Mouse (Mus musculus): Measurements from ENCODE around the gene Col4a3.

Col4a3 gene

DNA sequence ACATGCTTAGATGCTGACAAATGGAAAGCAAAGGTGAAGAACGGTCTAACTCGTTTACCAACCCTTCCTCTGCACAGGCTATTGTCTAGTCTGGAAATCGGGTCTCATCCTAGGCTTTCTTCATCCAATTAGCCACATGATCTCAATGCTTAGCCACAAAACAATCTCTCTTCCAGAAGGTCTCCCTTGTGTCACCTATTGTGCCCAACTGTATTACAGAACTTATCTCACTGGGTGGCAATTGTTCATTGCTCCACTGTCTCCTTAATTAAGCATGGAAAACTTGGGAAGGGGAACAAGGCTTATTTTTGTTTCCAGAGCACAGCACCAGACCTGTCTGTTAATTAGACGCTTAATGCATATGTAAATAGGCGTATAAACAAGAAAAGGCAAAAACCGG, 101.2 kb downstream of the Col4a3 start:
- no peak for DNase-seq

DNA sequence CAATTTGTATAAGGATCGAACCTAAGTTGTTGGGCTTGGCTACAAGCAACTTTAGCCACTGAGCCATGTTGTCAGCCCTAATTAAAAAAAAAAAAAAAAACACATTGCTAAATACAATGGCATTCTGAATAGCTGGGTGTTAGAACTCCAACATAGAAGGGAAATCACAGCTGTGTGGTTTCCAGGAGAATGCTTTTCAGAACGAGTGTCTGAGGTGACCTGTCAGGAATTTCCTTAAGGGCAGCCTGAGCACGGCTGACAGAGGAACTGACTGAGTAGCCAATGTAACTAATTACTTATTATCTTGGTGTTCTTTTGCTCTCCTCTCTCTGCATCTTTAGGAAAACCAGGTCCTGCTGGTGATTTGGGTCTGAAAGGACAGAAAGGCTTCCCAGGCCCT, 109.2 kb downstream of the Col4a3 start:
- DNase-seq = no peak

DNA sequence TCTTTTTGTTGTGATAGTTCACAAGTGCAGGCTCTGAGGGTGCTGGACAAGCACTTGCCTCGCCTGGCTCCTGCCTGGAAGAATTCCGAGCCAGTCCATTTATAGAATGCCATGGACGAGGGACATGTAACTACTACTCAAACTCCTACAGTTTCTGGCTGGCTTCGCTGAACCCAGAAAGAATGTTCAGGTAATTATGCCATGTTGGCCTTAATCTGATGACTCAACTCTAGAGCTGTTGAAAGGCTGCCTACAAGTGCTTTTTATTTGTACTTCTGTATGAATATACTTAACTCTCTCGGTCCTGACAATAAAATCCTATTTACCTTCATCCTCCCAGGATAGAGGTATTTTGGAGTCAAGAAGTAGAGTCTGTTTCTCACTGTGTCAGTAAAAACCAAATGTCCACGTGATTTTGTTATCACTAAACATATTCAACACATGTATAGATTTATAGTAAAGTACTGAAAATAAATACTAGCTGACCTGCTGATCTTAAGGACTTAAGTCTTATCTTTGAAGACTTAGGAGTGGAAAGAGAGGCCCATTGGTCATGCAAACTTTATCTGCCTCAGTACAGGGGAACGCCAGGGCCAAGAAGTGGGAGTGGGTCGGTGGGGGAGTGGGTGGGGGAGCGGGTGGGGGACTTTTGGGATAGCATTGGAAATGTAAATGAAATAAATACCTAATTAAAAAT, 131.2 kb downstream of the Col4a3 start:
- no peak for DNase-seq

DNA sequence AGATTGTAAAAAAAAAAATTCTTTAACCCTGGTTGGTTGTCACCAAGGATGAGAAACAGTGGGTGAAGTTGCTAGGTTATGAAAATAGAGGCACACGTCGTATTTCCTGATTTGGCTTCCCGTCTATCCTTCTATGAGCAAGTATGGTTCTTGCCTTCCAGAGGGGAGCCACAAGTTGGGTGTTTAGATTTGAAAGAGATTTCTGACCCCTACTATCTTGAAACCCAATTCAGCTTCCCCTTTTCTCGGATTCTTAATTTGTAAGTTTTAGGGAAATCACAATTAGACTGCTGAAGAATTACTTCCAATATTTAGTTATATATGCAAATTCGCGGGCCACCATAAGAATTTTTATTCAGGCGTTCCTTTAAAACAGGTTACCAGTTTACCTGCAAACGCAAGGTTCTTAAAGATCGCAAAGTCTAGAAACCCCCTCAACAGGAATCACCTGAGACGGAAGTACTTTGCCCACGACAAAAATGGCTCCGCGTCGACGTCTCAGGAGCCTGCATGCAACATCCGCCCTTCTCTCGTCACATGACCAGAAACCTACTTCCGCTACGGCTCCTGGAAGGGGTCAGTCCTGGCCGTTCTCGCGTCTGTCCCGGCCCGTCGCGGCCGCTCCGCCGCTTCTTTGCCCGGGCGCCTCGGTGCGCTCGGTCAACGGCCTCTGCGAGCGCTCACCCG, 137.8 kb downstream of the Col4a3 start, which contains the start of gene Mff:
TSS of gene Mff (plus strand) at position 552 of the 687 bp plus-strand sequence.
- peak; percentile 91 for DNase-seq

DNA sequence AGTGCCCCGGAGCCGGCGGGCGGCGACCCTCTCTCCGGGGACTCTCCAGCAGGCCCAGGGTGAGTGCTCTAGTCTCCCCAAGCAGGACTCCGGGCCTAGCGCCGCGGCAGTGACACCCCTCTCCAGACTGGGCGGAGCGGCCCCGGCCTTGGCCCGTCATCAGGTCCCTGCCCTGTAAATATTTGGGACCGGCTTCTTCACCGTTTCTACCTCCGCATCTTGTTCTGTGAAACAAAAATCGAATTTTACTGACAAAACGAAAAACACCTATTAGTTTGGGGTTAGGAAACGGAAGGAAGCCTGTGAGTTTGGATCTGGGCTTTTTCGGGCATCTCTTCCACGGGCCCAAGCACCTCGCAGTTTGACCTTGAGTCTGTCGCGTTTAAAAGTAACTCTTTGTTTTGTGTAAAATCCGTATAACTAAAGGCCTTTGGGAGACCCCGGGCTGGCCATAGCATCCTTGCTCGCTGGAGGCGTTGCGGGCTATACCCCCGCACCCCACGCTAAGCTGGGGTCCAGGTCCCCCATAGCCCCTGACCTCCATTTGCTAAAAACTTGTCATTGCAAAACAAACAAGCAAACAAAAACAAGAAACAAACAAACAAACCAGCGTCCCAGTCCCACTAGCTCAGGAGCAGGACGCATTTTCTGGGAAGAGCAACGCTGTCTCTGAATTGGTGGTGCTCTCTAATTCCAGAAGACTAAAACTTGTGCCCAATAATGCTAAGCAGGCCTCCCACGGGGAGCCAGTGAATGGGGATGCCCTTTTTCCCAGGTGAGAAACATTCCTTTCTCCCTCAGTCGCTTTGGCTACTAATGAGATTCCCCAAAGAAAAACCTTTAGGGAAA, 138.5 kb downstream of the Col4a3 start:
- DNase-seq = peak; percentile 9

DNA sequence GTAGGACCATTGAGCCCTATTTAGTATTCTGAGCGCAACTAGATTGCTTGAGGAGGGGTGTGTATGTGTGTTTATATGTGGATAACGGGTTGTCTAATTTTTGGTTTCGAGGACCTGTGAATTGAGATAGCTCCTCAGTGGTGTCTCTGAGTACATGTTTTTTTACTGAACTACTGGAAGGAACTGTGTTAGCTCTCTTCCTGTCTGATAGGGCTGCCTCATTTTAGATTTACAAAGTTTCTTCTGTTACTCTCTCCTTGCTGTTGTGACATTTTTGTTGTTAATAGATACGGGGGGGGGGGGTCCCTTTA, 139.1 kb downstream of the Col4a3 start:
- no peak for DNase-seq

DNA sequence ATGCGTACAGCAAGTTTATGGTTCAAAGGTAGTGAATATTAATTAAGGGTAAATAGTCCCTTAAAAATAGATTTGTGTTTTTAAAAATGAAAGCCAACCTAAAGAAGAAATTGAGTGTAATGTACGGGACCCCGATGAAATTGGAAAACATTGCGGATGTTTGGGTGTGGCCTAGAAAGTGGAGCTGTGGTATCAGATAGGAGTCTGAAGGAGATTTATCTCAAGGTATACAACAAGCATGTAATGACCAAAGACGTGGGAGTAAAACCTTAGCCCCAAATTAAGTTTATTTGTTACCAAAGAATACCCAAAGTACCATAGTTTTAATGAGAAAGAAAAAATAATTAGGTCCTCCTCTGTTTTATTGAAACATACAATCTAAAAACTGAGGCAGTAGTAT, 139.8 kb downstream of the Col4a3 start:
- no peak for DNase-seq

DNA sequence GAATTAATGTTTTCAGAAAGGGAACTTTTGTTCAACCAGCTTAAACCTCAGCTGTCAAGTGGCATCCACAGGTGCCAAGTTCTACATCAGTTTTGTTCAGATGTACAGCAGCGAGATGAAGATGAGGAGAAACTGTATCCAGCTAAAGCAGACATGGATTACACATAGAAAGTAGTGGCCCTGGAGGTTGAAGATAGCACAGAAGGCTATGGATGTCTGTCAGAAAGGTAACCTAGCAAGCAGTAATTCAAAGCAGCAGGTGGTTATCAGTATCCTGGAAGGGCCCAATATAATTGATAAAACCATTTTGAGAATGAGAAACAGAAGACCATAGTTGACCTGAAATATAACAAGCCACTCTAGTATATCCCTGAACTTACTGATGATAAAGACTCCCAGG, 146.6 kb downstream of the Col4a3 start:
- DNase-seq = no peak

DNA sequence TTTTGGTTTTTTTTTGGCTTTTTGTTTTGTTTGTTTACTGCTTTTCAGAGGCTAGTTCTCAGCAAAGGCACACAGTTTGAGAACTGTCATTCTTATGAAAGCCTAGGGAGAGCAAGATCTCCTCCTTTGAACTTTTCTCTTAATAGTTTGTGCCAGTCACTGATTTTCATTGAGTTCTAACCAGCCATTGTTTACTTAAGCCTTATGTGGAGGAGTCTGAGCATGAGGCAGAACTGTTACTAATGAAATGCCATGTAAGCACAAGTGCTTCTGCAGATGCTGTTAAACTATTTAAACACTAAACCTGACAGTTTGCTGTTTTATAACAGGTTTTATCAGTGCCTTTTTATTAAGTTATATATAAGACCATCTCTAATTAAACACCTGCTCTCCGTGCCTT, 151.3 kb downstream of the Col4a3 start:
- DNase-seq = no peak

DNA sequence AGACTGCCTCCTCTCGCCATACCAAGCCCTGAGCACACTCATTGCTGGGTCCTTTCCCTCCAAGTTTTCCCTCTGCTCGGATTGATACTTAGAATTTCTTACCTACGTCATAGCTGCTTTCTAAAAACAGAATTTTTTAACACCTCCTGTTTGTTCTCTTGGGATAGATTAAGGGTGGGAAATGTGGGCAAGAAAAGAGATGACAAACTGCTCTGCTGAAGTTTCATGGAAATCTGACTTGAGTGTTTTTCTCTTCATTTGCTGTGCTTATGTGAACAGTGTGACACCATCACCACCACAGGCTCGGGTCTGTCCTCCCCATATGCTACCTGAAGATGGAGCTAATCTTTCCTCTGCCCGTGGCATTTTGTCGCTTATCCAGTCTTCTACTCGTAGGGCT, 154.8 kb downstream of the Col4a3 start:
- no peak for DNase-seq

DNA sequence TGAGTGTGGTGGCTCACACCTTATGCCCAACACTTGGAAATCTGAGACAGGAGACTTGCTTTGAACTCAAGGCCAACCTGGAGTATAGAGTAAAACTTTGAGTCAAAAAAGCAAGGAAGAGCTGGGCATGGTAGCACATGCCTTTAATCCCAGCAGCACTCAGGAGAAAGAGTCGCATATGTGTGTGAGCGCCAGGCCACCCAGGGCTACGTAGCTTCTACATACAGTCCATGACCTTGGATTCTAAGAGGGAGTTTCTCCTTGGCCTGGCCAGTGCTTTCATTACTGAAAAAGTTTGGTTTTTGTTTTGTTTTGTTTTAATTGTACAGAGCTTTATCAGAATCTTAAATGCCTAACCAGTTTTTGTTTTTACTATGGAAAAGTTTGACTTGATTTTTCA, 157.2 kb downstream of the Col4a3 start:
- DNase-seq = no peak

DNA sequence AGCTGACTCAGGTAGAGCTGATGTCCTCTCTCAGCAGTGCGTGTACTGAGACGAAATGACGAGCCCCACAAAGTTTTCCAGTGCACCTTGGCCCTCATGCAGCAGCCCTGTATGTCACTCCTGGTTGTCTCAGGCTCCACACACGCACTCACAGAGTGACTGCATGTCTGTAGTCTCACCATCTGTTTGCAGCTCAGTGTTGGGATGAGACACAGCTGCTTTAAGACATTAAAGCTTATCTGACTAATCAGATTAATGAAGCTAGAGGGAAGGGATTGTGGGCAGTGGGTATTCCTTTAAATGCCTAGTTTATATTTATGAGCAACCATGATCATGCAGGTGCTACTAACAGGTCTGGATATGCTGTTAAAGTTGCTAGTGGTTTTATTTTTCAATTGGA, 159.7 kb downstream of the Col4a3 start:
- no peak for DNase-seq

DNA sequence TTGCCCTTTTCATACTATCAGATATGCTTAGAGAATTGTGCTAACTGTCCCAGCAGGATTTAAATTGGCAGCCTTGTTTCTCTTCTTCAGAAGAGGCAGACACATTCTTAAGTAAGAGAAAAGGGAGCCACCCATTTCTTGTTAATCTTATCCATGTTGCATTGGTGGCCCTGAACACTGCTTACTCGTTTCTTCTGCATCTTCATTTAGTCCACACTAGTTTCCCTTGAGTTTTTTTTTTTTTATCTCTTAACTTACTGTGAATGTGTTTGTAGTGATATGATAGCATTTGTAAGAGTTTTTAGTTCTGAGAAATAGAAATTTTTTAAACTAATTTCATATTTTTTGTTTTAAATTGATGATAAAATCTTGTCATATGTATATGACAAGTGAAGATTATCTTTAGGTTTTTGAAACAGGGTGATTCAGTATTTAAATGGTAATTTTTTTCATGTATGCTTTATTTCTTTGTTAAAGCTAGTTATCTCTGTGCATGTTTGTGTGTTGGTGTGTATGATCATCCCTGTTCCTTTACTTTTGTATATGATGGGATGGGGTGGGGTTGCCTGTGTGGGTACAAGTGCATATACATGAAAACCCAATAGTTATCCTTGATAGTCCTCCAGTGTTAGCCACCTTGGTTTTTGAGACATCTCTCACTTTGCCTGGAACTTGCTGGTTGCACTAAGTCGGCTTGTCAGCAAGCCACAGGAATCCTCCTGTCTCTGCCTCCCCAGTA, 161.2 kb downstream of the Col4a3 start:
- no peak for DNase-seq

DNA sequence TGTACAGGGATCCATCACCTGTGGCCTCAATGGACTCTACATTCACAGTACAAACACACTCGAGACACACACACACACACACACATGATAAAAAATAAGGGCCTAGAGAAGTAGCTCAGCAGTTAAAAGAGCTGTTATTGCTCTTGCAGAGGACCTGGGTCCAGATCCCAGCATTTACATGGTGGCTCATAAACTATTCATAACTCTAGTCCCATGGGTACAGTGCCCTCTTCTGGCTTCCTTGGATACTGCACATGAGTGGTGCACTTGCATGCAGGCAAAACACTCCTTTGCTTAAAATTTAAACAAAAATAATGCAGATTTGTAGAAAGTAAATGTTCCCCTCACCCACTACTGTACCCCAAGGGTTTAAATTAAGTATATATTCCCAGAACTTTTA, 172.8 kb downstream of the Col4a3 start:
- no peak for DNase-seq

DNA sequence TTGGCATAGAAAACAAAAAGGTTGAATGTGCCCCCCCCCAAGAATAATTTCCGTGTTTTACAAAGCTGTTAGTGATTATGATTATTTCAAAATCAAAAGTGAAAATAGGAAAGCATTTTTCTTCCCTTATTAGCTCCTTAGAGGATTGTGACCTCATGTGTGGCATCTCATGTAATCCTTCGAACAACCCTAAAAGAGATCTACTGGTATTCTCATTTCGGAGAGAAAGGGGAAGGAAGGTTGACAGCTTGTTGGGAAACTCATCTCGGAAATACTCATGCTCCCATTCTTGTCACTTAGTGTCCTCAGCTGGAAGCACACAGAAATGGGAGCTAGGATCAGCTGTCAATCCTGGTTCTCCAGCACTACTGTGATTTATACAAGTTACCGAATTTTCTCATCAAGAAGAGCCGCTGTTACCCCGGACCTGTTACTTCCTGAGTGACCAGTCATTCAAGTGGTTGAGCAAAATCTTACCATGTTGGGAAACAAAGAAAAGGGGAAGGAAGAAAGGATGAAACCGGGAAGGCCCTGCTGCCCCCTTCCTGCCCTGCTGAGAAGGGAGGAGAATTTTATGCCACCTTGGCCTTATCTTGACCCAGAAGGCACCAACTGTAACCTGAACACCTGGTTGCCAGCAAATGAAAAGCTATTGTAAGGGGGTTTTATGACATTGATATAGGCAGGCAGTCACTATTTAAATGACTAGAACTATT, 174.9 kb downstream of the Col4a3 start:
- no peak for DNase-seq

DNA sequence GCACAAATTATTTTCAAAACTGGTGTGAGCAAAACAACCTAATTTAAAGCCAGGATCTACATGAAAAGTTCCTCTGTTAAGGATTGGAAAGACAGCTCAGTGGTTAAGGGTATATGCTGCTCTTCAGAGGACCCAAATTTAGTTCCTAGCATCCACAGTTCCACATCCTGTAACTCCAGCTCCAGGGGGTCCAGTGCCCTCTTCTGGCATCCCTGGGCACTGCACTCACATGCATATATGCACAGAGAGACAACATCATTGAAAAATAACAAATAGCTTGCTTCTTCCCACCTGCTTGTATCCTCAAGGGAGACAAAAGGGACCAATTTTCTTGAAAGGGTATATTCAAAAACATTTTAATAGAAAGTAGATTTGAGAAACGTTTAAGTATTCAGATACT, 175.6 kb downstream of the Col4a3 start:
- DNase-seq = no peak

DNA sequence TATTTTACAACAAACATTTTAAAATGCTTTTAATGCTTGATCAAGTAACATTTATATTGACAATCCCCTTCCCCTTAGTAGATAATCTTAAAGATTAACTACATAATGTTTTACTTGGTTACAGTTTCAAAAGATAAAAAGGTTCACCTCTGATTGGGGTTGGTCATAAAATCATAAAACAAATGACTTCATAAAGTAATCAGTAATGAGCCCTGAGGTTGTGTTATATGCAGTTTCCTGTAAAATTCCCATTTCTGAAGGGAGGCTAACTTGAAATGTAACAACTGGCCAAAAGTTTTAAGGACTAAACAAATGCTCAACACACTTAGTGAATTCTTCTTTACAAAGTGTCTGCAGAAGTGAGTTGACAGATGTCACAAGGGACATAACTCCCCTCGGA, 179.5 kb downstream of the Col4a3 start:
- no peak for DNase-seq

DNA sequence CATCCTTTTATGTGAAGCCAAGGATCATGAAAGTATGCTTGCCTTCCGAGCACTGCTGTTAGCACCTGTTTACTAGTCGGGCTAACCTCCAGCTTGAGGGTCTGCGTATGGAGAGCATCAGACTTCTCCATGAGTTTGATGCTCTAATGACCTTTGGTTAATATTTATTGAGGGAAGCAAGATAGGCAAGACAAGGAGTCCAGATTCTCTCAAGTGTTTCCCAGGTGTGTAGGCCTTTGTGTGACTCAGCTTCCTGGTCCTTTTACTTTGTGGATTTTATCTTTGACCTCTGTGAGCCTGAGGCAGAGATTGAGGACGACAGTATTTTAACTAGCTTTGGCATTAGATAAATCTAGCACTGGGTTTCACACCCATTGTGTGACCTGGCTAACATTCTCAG, 179.9 kb downstream of the Col4a3 start:
- DNase-seq = no peak

DNA sequence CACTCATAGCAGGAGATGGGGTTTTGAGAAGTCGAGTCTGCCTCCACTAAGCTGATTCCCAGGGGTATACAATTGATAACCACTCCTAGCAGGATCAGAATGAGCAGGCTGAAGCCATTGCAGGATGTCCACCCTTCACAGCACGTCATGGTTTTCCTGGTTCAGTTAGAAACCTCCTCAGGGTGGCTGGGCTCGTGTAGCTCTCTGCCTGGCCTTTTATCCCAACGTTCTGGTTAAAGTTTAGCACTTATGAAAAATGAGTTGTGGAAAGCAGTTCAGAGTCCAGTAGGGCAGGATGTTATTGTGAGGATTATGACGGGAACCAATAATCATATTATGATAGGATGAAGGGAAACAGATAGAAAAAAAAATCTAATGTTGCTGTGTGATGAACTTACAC, 181.5 kb downstream of the Col4a3 start, which contains the start of gene Tm4sf20:
TSS of gene Tm4sf20 (minus strand) at position 193 of the 400 bp plus-strand sequence.
- no peak for DNase-seq

DNA sequence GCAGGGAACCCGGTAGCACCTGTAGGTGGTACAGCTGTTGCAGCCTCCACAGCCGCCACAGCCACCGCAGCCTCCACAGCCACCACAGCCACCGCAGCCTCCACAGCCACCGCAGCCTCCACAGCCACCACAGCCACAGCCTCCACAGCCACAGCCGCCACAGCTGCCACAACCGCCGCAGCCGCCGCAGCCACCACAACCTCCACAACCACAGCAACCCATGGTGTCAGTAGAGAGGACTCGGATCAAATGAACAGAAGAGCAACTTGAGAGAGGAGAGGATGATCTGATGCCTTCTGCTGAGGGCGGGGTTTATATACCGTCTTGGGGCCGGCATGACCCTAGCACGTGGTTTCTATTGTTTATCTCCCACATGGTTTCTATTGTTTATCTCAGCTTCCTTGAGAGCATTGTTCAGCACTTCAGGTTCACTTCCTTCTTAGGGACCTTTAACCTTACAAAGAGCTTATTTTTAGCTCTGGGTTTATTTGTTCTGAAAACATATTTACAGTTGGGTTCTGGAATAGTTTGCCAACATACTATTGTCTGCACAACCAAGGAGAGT, 184.4 kb downstream of the Col4a3 start, which contains the start of gene Gm47791:
TSS of gene Gm47791 (minus strand) at position 222 of the 565 bp plus-strand sequence.
- no peak for DNase-seq
